Mouse (Mus musculus) MEL (cell line): ENCODE measurements around the gene Scamp1.

Experiments
- CTCF ChIP-seq, 3 experiments: IDR thresholded peaks in 2 of 3; conservative IDR thresholded peaks in 1 of 3; 2 replicates each; pipeline ENCODE4 v1.5.1; 2011 to 2012; ENCODE audit warnings: low read length in 3 of 3, low read depth in 2 of 3, mild to moderate bottlenecking in 2 of 3, improper control_type of control experiment in 1 of 3, inconsistent platforms in 1 of 3, mixed read lengths in 1 of 3, moderate library complexity in 1 of 3; ENCODE audit not compliant: control insufficient read depth in 1 of 3, insufficient read depth in 1 of 3, poor library complexity in 1 of 3, severe bottlenecking in 1 of 3
- GATA1 ChIP-seq: IDR thresholded peaks from 2 replicates; pipeline ENCODE4 v1.6.1; 2011; ENCODE audit warnings: low read depth, low read length, improper control_type of control experiment
- NRF1 ChIP-seq: IDR thresholded peaks from 2 replicates; pipeline ENCODE4 v1.6.1; 2014; ENCODE audit warnings: low read depth, mild to moderate bottlenecking, inconsistent platforms, low read length, improper control_type of control experiment, moderate library complexity; ENCODE audit not compliant: poor library complexity, insufficient read depth, severe bottlenecking
- POLR2A ChIP-seq, 2 experiments: IDR thresholded peaks; 2 replicates each; pipeline ENCODE4 v1.6.1; 2011 to 2012; ENCODE audit warnings: low read length in 2 of 2, mild to moderate bottlenecking in 2 of 2, control low read depth in 1 of 2, improper control_type of control experiment in 1 of 2, low read depth in 1 of 2, moderate library complexity in 1 of 2; ENCODE audit not compliant: control insufficient read depth in 1 of 2, insufficient read depth in 1 of 2, poor library complexity in 1 of 2
- RCOR1 ChIP-seq: IDR thresholded peaks from 2 replicates; pipeline ENCODE4 v1.6.1; 2012; ENCODE audit warnings: low read depth, mild to moderate bottlenecking, inconsistent platforms, low read length, improper control_type of control experiment
- USF1 ChIP-seq: IDR thresholded peaks from 2 replicates; pipeline ENCODE4 v1.6.1; 2014; ENCODE audit warnings: low read depth, mild to moderate bottlenecking, inconsistent platforms, low read length, improper control_type of control experiment, moderate library complexity
- USF2 ChIP-seq, 2 experiments: IDR thresholded peaks; 2 replicates each; pipeline ENCODE4 v1.6.1; 2011 to 2012; ENCODE audit warnings: improper control_type of control experiment in 2 of 2, low read length in 2 of 2, borderline replicate concordance in 1 of 2, inconsistent platforms in 1 of 2, low read depth in 1 of 2, mild to moderate bottlenecking in 1 of 2; ENCODE audit not compliant: insufficient read depth in 1 of 2
- ZC3H11A ChIP-seq: IDR thresholded peaks from 2 replicates; pipeline ENCODE4 v1.6.1; 2012; ENCODE audit warnings: low read depth, mild to moderate bottlenecking, inconsistent platforms, low read length, improper control_type of control experiment

GRCm38 (mm10) chr13:94268201-94268600, 17.5 kb downstream of the Scamp1 start:
- TF ChIP-seq CTCF (IDR thresholded peaks at IDR 0.05 in 2 of 3, conservative IDR thresholded peaks at IDR 0.05 in 1 of 3; ENCODE audit: control insufficient read depth in 1 of 3, insufficient read depth in 1 of 3, low read depth in 2 of 3, low read length in 3 of 3, poor library complexity in 1 of 3, severe bottlenecking in 1 of 3) (no peak), GATA1 (no peak), POLR2A (IDR thresholded peaks at IDR 0.05; ENCODE audit: control insufficient read depth in 1 of 2, insufficient read depth in 1 of 2, low read depth in 1 of 2, low read length in 2 of 2, poor library complexity in 1 of 2) (no peak), USF1 (no peak), USF2 (IDR thresholded peaks at IDR 0.05; ENCODE audit: borderline replicate concordance in 1 of 2, insufficient read depth in 1 of 2, low read depth in 1 of 2, low read length in 2 of 2) (no peak), RCOR1 (no peak), ZC3H11A (no peak), NRF1 (no peak)
